Mouse (Mus musculus) cortical plate, adult 2 months (tissue): ENCODE results near the gene Piwil1. TPM values are rescaled to one million over a fixed set of nuclear protein-coding genes. Genes with fewer than 3 reads are reported as not detected.

Experiments used
- H3K27ac ChIP-seq: fragments of 200-500 bp; 2 replicates; pipeline ENCODE4 v1.5.1; 2012; ENCODE audit warnings: low read length, control low read depth, inconsistent platforms; ENCODE audit not compliant: insufficient read depth
- H3K4me1 ChIP-seq: fragments of 200-500 bp; 2 replicates; pipeline ENCODE4 v1.6.1; 2011; ENCODE audit warnings: low read length; ENCODE audit not compliant: control insufficient read depth, insufficient read depth
- H3K4me3 ChIP-seq: fragments of 200-500 bp; 2 replicates; pipeline ENCODE4 v1.5.1; 2011; ENCODE audit warnings: mild to moderate bottlenecking, low read length, control low read depth; ENCODE audit not compliant: insufficient read depth
- CTCF ChIP-seq: fragments of 200-500 bp; IDR thresholded peaks from 2 replicates; pipeline ENCODE4 v1.5.1; 2011; ENCODE audit warnings: mild to moderate bottlenecking, control low read depth, low read length; ENCODE audit not compliant: insufficient read depth; ENCODE audit errors: extremely low read depth
- POLR2A ChIP-seq: fragments of 200-500 bp; IDR thresholded peaks from 2 replicates; pipeline ENCODE4 v1.6.1; 2011; ENCODE audit warnings: mild to moderate bottlenecking, low read length, control low read depth; ENCODE audit not compliant: insufficient read depth; ENCODE audit errors: extremely low read depth
- polyA plus RNA-seq: library from polyadenylated mRNA; depleted of rRNA; stranded (reverse); fragments of >200 nt; gene quantifications from 2 replicates; pipeline ENCODE4 v1.2.3, GENCODE M21; 2012; rRNA removed

The Piwil1 gene
- polyA plus RNA-seq = 0.10 and 0.11 TPM in 2 replicates

DNA sequence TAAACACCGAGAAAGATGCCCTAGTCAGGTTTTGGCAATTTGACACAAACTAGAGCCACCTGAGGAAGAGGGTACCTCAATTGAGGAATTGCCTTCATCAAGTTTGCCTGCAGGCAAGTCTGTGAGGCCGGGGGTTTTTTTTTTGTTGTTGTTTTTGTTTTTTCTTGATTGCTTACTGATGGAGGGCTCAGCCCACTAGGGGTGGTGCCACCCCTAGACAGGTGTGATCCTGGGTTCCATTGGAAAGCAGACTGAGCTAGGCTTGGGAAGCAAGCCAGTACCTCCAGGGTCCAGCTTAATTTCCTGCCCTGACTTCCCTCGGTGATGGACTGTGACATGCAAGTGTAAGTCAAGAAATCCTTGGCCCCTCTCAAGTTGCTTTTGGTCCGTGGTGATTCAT, at the start of gene Piwil1:
Gene Piwil1 (plus strand): TSS at position 301 of the 400 bp plus-strand sequence.
- no peak within 1 kb of the TSS for H3K4me3 ChIP-seq
- no peak within 1 kb of the TSS for H3K27ac ChIP-seq
- no peaks in the 10 kb centered on the region for H3K4me1 ChIP-seq
- TF ChIP-seq POLR2A (no peak), CTCF (no peak)

DNA sequence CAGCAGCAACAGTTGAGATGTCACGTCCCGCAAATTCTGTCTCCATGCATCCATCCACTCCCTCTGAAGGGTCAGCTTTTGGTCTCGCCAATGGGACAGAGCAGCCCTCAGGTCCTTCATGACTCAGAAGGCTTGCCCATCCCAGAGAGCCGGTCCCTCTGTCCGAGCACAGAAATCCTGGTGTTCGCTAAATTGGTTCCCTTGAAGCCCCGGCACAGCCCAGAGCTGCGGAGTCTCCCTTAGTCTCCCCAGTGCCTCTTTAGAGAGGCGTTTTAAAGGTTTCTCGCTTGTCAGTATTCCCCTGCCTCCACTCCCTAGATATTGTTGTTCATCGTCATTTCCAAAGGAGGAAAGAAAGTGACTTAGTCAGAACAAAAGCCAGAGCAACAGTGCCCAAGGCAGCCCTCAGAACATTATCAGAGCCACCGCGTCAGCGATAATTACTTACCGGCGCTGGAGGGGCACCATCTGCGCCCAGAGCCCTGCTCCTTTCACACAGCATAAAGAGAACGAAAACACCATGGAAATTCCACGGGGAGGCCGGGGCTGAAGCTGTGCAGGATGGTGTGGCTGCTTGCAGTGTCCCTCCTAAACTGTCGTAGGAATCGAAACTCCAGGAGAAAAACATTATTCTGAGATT, 45.7 kb upstream of the Piwil1 start:
- Histone ChIP-seq H3K4me3 (no peak overlapping the region), H3K27ac (no peak overlapping the region), H3K4me1 (peaks cover 7% of the 10 kb centered on the region)
- TF ChIP-seq CTCF (no peak), POLR2A (no peak)

DNA sequence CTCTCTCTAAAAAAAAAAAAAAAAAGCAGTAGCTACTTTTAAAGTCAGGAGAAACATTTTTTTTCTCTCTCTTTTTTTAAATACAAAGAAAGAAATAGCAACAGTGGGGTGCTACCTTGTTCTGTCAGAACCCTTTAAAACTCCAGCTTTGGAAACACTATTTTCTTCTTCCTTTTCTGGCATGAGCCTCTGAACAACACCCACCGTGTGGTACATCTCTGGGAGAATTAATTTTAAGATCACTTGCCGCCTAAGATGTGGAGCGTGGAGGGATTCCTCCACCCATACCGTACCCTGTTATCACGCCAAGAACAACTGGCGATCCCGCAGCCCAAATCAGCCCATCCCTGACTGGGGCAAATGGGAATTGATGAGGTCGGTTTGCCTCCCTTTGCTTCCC, 42.2 kb upstream of the Piwil1 start:
- Histone ChIP-seq H3K4me1 (peaks cover 7% of the 10 kb centered on the region), H3K27ac (0 out of 2 replicates have a peak overlapping the region, but pooled peaks have one; percentile 61), H3K4me3 (no peak overlapping the region)
- no peak for TF ChIP-seq CTCF
- no peak for TF ChIP-seq POLR2A

DNA sequence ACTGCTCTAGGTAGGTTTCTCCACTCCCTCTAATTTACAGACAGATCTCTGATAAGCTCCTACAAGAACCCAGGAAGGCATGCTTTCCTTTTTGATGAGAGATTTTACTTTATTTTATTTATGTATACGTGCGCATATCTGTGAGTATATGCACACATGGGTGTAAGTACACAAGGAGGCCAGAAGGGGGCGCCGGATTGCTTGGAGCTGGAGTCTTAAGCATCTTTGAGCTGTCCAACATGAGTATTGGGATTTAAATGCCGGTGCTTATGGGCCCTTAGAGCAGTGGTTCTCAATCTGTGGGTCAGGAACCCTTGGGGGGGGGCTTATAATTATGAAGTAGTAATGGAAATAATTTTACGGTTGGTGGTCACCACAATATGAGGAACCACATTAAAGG, 39.4 kb upstream of the Piwil1 start:
- H3K4me3 ChIP-seq = no peak overlapping the region
- H3K27ac ChIP-seq = no peak overlapping the region
- peaks cover 7% of the 10 kb centered on the region for H3K4me1 ChIP-seq
- no peak for TF ChIP-seq POLR2A
- no peak for TF ChIP-seq CTCF

DNA sequence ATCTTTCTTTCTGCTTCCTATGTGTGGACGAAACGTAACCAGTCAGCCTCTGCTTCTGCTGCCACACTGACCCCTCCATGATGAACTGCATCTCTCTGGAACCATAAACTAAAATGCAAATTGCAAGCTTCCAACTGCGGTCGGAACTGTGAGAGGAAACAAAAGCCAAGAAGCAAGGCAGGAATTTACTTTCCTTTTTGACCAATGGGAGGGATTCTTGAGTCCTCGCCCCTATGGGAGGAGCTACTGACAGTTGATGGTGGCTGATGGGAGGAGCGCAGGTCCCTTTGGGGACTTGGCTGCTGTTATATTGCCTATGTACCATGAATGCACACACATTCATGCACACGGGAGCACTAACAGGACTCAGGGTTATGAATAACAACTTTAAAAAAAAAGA, 38.3 kb upstream of the Piwil1 start:
- H3K4me1 ChIP-seq = peaks cover 7% of the 10 kb centered on the region
- no peak overlapping the region for H3K4me3 ChIP-seq
- TF ChIP-seq POLR2A (no peak), CTCF (no peak)
- no peak overlapping the region for H3K27ac ChIP-seq

DNA sequence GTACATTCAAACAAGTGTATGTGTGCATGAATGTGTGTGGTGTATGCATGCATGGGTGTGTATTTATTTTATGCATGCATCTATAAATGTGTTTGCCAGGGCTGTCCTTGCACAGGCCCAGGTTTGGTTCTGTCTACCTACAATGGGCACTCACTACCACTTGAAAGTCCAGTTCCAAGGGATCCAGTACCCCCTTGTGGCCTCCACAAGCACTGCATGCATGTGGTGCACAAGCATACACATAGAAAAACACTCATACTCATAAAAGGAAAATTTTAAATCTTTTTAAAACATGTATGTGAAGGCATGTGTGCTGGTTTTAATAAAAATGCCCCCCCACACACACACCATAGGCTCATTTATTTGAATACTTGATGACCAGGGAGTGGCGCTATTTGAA, 37.3 kb upstream of the Piwil1 start:
- H3K4me3 ChIP-seq = no peak overlapping the region
- TF ChIP-seq POLR2A (no peak), CTCF (peak; percentile 37; the same call in 1 of the 2 replicates)
- H3K27ac ChIP-seq = no peak overlapping the region
- peaks cover 2% of the 10 kb centered on the region for H3K4me1 ChIP-seq

DNA sequence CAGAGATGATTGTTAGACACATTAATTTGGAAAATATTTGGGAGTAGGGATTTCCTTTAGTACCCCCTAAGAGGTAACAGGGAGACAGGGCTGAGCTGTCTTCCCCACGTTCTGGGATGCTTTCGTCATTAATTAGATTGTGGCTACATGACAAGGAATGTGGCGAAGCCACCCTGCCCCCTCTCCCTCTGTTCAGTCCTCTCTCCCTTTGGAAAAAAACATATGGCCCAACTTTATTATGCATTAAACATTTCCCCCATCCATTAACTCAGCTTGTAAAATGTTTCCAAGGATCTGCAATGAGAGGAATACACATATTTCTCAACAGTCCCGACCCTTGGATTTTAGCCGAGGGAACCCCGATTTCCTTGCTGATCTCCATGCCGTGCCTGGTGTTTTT, 35.0 kb upstream of the Piwil1 start:
- Histone ChIP-seq H3K27ac (no peak overlapping the region), H3K4me1 (no peaks in the 10 kb centered on the region), H3K4me3 (no peak overlapping the region)
- no peak for TF ChIP-seq POLR2A
- TF ChIP-seq CTCF = no peak

DNA sequence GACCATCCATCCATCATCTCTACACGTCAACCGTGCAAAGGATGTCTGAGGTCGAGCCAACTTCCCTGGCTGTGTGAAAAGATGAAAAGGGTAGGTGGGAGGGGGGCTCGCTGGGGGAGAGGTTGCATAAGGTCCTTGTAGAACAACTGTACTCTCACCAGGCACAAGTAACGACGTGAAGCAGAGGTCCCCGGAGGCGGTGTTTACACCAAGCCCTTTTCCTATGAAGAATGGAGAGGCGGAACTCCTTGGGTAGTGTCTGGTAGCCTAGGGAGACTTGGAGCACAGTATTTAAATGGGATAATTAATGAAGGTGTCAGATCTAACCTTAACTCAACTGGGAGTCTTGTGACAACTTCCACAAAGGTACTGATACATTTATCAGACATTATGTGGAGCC, 28.2 kb upstream of the Piwil1 start:
- Histone ChIP-seq H3K4me3 (no peak overlapping the region), H3K4me1 (no peaks in the 10 kb centered on the region), H3K27ac (no peak overlapping the region)
- TF ChIP-seq POLR2A = no peak
- TF ChIP-seq CTCF = no peak

DNA sequence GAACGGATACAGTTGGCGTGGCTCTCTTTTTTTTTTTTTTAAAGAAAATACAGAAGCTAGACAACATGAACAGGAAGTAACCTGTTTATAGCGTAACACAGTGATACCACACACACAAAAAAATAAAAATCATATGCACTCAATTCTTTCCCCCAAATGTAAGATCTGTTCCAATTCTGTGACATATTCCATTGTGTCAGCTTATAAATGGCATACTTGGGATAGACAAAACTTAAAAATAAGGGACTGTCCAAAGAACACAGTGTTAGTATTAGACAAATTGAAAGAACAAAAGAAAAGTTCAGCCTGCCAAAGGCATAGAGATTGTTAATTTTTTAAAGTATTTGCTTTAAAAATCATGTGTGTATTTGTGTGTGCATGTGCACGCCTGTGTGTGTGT, 25.0 kb upstream of the Piwil1 start:
- Histone ChIP-seq H3K27ac (no peak overlapping the region), H3K4me1 (no peaks in the 10 kb centered on the region), H3K4me3 (no peak overlapping the region)
- TF ChIP-seq POLR2A (no peak), CTCF (no peak)

DNA sequence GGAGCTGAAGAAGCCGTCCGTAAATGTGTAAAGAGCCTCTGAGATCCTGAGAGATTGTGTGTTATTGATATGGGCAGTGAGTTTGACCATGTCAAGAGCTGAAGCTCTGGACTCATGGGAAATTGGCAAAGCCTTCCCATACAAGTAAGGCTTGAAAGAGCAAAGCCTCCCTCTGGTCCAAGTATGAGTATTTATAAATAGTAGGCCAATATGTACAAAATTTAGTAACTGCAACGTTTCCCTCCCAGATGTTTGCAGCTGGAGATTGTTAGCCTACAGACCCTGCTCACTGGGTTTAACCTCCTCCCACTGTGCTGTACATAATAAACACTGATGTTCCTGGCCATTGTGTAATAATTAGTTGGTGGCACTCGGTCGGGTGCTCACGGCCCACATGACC, 24.5 kb upstream of the Piwil1 start:
- H3K4me1 ChIP-seq = no peaks in the 10 kb centered on the region
- no peak overlapping the region for H3K27ac ChIP-seq
- H3K4me3 ChIP-seq = no peak overlapping the region
- TF ChIP-seq CTCF (no peak), POLR2A (no peak)
